Mouse (Mus musculus) heart, postnatal 10 days (tissue): ENCODE results near the gene 9930022D16Rik. TPM values are rescaled to one million over a fixed set of nuclear protein-coding genes. Genes with fewer than 3 reads are reported as not detected.

Experiments used
- DNase-seq, 2 experiments: peaks; one replicate each; pipeline ENCODE4 v3.0.0; 2021
- intact Hi-C: fragments of 180-260 bp; cut with DNase I; formaldehyde crosslinking; loops from one replicate; pipeline ENCODE4 v1.15.1; 2025
- total RNA-seq, 2 experiments: library from RNA; stranded (reverse); gene quantifications; 2 replicates each; pipeline ENCODE4 v1.2.3; 2021

The 9930022D16Rik gene
- not detected for total RNA-seq

DNA sequence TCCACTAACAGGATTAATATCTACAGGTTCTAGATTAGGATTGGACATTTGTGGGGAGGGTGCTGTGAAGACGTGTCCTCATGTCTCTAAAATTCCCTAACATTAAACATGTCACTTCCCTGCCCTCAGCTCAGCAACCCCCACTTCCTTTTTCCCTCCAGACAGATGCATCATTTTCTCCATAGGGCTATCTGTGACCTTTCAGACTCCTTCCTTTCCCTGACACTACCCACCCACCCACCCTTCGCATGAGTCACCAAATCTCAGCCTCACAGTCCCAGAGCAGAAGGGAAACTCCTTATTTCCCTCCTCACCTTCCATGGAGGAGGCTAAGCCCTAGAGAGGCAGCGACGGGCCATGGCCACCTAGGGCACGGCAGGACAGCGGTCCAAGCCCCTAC is at the start of gene 9930022D16Rik:
Gene 9930022D16Rik (plus strand): TSS at position 301 of the 400 bp plus-strand sequence.
- intact Hi-C loops = no loop called here
- DNase-seq = no peak

DNA sequence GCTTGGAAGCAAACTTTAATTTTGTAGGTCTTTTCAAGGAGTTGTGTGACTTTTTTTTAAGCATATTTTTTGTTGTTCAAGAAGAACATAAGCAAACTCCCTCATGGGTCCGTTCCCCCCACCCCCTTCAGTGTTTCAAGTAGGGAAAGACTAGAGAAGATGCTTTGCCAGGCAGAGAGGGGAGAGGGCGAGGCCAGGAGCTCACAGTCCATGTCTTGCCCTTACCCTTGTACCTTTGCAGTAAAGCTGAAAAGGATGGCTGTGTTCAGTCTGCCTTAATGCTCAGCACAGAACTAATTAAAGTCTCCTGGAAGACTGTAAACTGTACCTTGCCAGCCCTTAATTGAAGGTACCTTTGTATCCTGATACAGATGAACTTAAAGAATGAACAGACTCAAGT is 49.4 kb upstream of the 9930022D16Rik start:
- no peak for DNase-seq
- intact Hi-C loops = no loop called here

DNA sequence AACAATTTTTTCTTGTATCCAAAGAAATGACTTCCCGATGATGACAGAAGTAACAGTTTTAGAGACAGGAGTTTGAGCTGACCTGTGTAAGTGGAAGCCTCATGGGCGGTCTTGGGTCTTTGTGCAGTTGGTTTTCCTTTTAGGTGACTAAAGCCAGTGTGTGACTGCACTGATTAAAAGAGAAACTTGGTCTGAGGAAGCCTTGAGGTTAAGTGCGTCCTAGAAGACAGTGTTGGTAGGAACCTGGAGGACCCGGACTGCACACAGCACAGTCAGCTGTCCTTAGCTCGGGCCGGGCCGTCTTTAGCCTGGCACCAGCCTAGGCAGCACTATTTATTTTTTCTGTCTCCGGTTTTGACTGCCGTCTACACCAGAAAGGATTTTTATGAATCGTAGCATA is 48.8 kb upstream of the 9930022D16Rik start:
- no peak for DNase-seq
- intact Hi-C loops = no loop called here

DNA sequence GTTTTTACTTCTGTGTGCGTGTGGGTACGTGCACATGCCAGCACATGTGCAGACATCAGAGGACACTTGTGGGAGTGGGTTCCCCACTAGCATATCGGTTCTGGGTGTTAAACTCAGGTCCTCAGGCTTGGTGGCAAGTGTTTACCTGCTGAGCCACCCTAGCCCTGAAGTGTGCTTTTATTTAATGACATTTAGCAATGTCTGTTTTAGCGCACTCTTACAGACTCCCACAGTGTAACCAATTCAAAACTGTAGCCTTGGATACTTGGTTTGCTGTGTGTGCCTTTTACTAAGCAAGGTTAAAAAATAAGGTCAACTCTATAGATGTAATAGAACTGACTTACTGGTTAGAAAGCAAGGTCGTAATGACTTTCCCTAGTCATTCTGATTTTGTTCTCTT is 47.9 kb upstream of the 9930022D16Rik start:
- intact Hi-C loops = no loop called here
- DNase-seq = no peak

DNA sequence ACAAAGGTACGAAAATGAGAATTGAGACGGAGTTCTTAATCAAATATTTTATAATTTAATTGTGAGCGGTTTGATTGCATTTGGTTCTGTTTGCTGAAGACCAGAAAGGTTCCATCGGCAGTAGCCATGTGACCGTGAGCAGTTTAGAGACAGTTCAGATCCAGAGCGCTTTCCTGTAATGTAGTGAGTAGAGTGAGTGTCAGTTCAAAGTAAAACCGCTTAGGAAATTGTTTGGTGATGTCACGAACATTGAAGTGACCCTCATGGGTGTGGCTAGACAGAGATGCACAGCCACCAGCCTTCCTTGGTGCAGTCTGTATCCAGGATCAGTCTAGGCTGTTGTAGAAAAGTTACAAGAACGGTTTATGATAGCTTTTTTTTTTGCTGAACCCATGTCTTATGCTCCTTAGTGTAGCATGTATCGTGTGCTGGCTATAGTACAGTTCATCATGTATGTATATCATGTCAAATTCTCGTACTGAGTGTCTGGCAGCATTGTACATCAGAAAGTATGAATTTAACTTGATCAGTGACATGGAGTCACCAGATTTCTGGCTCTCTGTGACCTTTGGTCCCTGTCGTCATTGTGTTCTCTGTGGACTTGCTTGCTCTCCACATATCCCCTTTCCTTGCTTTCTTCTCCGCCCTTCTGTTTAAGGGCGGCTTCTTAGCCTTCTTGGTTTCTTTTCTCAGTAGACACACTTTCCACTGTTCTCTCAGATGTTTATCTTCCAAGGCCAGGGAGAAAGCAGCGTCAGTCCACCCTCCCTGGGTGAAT is 46.7 kb upstream of the 9930022D16Rik start:
- intact Hi-C loops = no loop called here
- DNase-seq = no peak

DNA sequence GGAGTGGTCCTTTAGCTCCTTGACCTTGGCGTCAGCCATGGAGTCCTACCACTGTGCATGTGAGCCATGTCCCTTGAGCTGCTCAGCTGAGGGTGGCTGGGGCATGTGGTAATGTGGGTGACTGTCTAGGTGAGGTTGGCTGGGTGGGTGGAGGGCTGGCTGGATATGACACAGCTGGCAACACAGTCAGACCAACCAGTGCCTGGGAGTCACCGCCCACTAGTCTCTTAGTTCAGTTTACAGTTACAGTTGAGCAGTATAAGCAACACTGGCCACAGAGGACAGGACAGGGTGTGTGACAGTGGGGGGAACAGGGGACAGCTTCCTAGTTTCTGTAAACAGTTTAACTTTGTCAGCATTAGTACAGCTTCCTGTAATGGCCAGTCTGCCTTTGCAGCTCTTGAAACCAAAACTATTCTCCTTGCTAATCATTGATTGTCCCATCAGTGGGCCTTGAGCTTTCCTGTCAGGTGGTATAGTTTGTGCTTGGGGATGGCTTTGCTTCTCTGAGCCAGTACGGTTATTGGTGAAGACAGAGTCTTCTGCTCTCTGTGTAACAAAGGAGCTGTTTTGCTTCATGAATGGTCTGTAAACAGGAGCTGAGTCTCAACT is 44.6 kb upstream of the 9930022D16Rik start:
- intact Hi-C loops = no loop called here
- no peak for DNase-seq

DNA sequence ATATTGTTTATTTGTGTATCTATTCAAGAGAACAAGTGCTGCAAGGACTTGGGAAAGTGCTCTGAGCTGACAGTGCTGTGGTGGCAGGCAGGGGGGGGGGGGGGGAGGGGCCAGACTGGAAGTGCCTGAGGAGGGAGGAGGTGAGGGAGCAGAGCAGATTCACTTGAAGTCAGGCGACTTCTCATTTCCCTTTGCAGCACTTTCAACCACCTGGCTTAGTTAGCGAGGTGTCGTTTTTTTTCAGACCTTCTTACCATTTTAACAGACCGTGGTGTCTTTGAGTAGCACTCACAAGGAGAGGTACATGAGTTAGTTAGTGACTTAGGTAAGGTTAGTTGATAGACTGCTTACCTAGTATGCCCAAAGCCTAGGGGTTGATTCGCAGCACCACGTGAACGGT is 38.3 kb upstream of the 9930022D16Rik start:
- intact Hi-C loops = no loop called here

GRCm38 (mm10) chr11:109376484-109377143 is 37.1 kb upstream of the 9930022D16Rik start:
- intact Hi-C loops = no loop called here
- no peak for DNase-seq

More for the DNA sequence above, 38.3 kb upstream of the 9930022D16Rik start:
- no peak for DNase-seq

GRCm38 (mm10) chr11:109377477-109377876 is 36.2 kb upstream of the 9930022D16Rik start:
- intact Hi-C loops = no loop called here

GRCm38 (mm10) chr11:109378051-109378450 is 35.7 kb upstream of the 9930022D16Rik start:
- no peak for DNase-seq
- intact Hi-C loops = no loop called here

More at GRCm38 (mm10) chr11:109377477-109377876, 36.2 kb upstream of the 9930022D16Rik start:
- no peak for DNase-seq

- DNase-seq = no peak
- intact Hi-C loops = no loop called here
Observed at GRCm38 (mm10) chr11:109380662-109381061, 33.1 kb upstream of the 9930022D16Rik start.

DNA sequence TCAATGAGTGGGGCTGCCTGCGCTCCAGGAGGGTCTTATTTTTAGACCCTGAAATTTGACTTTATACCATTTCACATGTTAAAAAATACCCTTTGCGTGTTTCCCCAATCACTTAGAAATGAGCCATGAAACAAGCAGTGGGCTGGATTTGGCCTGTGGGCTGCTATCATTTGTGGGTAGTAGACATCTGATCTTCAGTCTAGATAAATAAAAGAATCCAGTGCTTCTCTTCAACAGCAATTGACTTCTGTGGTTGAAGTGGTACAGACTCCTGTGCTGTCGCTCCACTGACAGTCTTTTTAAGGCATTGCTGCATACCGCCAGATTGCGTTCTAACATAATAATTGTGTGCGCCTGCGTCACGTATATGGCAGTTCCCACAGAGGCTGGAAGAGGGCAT is 28.4 kb upstream of the 9930022D16Rik start:
- intact Hi-C loops = no loop called here

DNA sequence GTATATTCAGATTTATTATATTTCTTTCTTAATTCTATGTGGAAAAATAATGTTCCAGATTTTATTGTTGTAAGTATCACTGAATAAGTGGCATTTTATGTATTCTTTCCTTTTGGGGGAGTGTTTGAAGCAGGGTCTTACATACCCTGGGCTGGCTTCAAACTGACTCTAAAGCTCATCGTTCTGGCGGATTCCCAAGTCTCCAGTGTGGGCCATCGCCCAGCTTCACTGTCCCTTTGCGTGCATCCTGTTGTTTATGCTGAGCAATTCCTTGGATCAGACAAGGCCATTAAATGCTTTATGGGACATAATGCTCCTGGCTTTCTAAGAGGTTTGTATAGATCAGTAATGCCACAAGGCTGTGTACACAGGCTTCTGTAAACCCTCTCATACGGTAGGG is 24.7 kb upstream of the 9930022D16Rik start:
- intact Hi-C loops = no loop called here
- no peak for DNase-seq

More for the DNA sequence above, 28.4 kb upstream of the 9930022D16Rik start:
- no peak for DNase-seq

DNA sequence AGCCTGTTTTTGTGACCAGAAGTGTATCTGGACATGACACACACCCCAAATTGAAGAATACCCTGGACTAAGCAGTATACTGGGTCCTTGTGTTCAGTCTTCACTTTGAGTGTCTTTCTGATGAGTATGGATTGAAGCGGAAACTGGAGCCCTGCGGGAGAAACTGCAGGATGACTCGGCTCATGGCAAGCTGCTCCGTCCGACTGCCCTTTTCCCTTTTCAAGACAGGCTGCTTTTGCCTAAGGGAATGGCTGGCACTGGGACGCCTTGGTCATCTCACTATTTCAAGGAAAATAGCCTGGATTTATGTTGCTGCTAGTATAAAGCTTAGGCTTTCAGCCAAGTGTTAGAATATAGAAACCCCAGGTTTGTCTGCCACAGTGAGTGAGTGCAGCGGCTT is 22.5 kb upstream of the 9930022D16Rik start:
- intact Hi-C loops = no loop called here
- DNase-seq = no peak

GRCm38 (mm10) chr11:109391760-109392159 is 22.0 kb upstream of the 9930022D16Rik start:
- intact Hi-C loops = no loop called here
- no peak for DNase-seq

DNA sequence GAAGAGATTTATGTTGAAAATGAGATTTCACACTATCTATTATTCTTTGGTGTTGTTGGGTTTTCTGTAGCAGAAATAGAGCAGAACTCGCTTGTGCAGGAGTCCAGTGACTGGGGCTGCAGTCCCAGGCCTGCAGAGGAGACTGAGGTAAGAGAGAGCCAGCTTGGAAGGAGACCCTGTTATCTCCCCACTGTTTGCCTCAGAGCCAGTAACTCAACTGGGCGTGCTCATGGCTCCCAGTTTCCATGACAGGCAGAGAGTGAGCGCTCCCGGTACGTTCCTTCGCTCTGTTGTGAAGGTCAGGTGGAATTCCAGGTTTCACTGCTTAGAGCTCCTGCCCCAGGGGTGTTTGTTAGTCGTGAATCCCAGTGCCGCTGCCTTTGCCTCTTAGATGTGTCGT is 21.1 kb upstream of the 9930022D16Rik start:
- no peak for DNase-seq
- intact Hi-C loops = no loop called here

GRCm38 (mm10) chr11:109394758-109395157 is 19.0 kb upstream of the 9930022D16Rik start:
- intact Hi-C loops = loop anchor here (2.0 kb wide), 1 partner anchor 26 kb away; no protein-coding TSS in a partner anchor
- DNase-seq = no peak

DNA sequence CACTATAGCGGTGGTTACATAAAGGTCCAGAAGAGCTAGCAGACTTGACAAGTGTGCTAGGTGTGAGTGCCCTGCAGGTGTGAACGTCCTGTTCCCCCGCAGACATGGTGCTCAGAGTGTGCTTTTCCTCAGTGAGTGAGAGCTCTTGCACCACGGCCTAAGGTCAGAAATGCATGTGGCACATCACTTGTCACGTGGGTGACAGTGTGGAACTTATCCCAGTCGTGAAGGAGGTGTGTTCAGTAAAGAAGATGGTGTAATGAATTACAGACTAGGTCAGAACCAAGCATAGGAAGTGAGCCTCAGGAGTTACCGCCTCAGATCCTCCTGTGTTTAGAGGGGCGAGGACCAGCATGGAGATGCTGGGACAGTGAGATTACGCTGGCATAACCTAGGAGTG is 18.4 kb upstream of the 9930022D16Rik start:
- no peak for DNase-seq
- intact Hi-C loops = loop anchor here (2.0 kb wide), 1 partner anchor 26 kb away; no protein-coding TSS in a partner anchor

DNA sequence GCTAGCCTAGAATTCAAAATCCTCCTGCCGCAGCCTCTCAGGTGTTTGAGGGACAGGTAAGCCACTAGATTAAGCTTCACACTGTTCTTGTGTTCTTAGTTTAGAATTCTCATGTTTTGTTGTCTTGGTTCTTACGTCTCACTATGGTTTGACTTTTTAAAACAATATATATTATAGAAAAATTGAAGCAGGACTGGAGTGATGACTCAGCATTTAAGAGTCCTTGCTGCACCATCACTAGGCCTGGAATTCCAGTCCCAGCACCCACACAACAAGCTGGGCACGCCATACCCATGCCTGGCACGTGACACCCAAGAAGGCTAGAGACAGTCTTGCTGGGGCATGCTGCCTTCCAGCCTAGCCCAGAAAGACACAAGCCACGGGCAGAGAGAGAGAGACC is 7.3 kb upstream of the 9930022D16Rik start:
- intact Hi-C loops = no loop called here
- DNase-seq = no peak

GRCm38 (mm10) chr11:109410197-109410980 is 3.3 kb upstream of the 9930022D16Rik start:
- intact Hi-C loops = no loop called here
- DNase-seq = no peak

GRCm38 (mm10) chr11:109414802-109415201 is 1.1 kb downstream of the 9930022D16Rik start:
- intact Hi-C loops = no loop called here
- no peak for DNase-seq
